Mouse (Mus musculus) ES-E14 (cell line): Measurements from ENCODE around the gene Rad9a. TPM values are rescaled to one million over a fixed set of nuclear protein-coding genes. Genes with fewer than 3 reads are reported as not detected.

Experiments used
- DNase-seq: peaks from one replicate; pipeline ENCODE4 v3.0.0-alpha.2; 2013; ENCODE audit warnings: low read depth, low spot score
- H3K27ac ChIP-seq: 2 replicates; pipeline ENCODE4 v1.5.1; 2012; ENCODE audit warnings: low read depth, mild to moderate bottlenecking, low read length, moderate library complexity, mixed read lengths; ENCODE audit not compliant: poor library complexity, insufficient read depth, severe bottlenecking
- H3K36me3 ChIP-seq: 2 replicates; pipeline ENCODE4 v1.6.1; 2012; ENCODE audit warnings: mild to moderate bottlenecking, low read length, moderate library complexity, mixed read lengths; ENCODE audit not compliant: control insufficient read depth, poor library complexity, insufficient read depth, severe bottlenecking
- H3K4me1 ChIP-seq, 2 experiments: fragments of 150-350 bp in 1 of 2; sonication (generic) in 1 of 2; 2 replicates each; pipeline ENCODE4 v1.6.1; 2012; ENCODE audit warnings: low read length in 2 of 2, mild to moderate bottlenecking in 1 of 2, mixed read lengths in 1 of 2; ENCODE audit not compliant: control insufficient read depth in 2 of 2, insufficient read depth in 2 of 2, poor library complexity in 1 of 2
- H3K4me3 ChIP-seq, 2 experiments: fragments of 150-350 bp in 1 of 2; sonication (generic) in 1 of 2; 2 replicates each; pipeline ENCODE4 v1.5.1; 2012; ENCODE audit warnings: low read length in 2 of 2, low read depth in 1 of 2, mild to moderate bottlenecking in 1 of 2, mixed read lengths in 1 of 2; ENCODE audit not compliant: insufficient read depth in 1 of 2, poor library complexity in 1 of 2, severe bottlenecking in 1 of 2
- H3K9ac ChIP-seq: 2 replicates; pipeline ENCODE4 v1.6.1; 2012; ENCODE audit warnings: low read depth, mild to moderate bottlenecking, low read length, mixed read lengths; ENCODE audit not compliant: poor library complexity, insufficient read depth, severe bottlenecking
- H3K9me3 ChIP-seq: fragments of 150-350 bp; sonication (generic); 2 replicates; pipeline ENCODE4 v1.6.1; 2012; ENCODE audit warnings: low read depth, mild to moderate bottlenecking, low read length; ENCODE audit not compliant: control insufficient read depth, insufficient read depth
- CHD2 ChIP-seq: IDR thresholded peaks from 2 replicates; pipeline ENCODE4 v1.6.1; 2014; ENCODE audit warnings: mild to moderate bottlenecking, low read depth, low read length, inconsistent platforms
- HCFC1 ChIP-seq: IDR thresholded peaks from 2 replicates; pipeline ENCODE4 v1.6.1; 2012; ENCODE audit warnings: low read length, inconsistent platforms, borderline replicate concordance; ENCODE audit not compliant: insufficient read depth
- MAFK ChIP-seq: IDR thresholded peaks from 2 replicates; pipeline ENCODE4 v1.6.1; 2014; ENCODE audit warnings: mild to moderate bottlenecking, low read depth, low read length, inconsistent platforms; ENCODE audit not compliant: insufficient read depth
- ZC3H11A ChIP-seq: IDR thresholded peaks from 2 replicates; pipeline ENCODE4 v1.6.1; 2012; ENCODE audit warnings: low read depth, mild to moderate bottlenecking, inconsistent platforms, low read length, borderline replicate concordance
- ZNF384 ChIP-seq: IDR thresholded peaks from 2 replicates; pipeline ENCODE4 v1.6.1; 2012; ENCODE audit warnings: low read depth, low read length, inconsistent platforms
- in situ Hi-C, 2 experiments: fragments of 600-800 bp; cut with MboI; formaldehyde crosslinking; loops; one replicate each; pipeline ENCODE4 v1.15.1; 2025; ENCODE audit warnings: low sequenced_read_pairs in 2 of 2, inconsistent platforms in 1 of 2; ENCODE audit not compliant: unreplicated experiment in 2 of 2
- total RNA-seq: library from RNA; depleted of rRNA; stranded (reverse); fragments of 300-350 nt; gene quantifications from 2 replicates; pipeline ENCODE4 v1.2.3, GENCODE M21; 2012

The Rad9a gene
- total RNA-seq, 1 experiment, result 33.1 TPM

GRCm38 (mm10) chr19:4220957-4221743, 19.7 kb upstream of the Rad9a start:
- Histone ChIP-seq H3K9ac (no peak overlapping the region), H3K4me1 (peaks cover 0 to 8% of the 10 kb centered on the region in 2 experiments; a peak in 3 of 4 replicates), H3K4me3 (no peak overlapping the region), H3K36me3 (no peaks in the 10 kb centered on the region), H3K27ac (no peak overlapping the region), H3K9me3 (no peaks in the 10 kb centered on the region)
- in situ Hi-C loops, result no loop called here
- no peak for DNase-seq
- TF ChIP-seq MAFK (no peak), HCFC1 (no peak), ZNF384 (no peak), ZC3H11A (no peak), CHD2 (no peak)

GRCm38 (mm10) chr19:4220416-4220815, 19.0 kb upstream of the Rad9a start:
- Histone ChIP-seq H3K9ac (no peak overlapping the region), H3K27ac (no peak overlapping the region), H3K4me3 (no peak overlapping the region), H3K9me3 (no peaks in the 10 kb centered on the region), H3K4me1 (peaks cover 0 to 8% of the 10 kb centered on the region in 2 experiments; a peak in 3 of 4 replicates), H3K36me3 (no peaks in the 10 kb centered on the region)
- DNase-seq, result no peak
- in situ Hi-C loops, result no loop called here
- no peak for TF ChIP-seq ZC3H11A
- no peak for TF ChIP-seq ZNF384

GRCm38 (mm10) chr19:4219943-4220342, 18.5 kb upstream of the Rad9a start:
- Histone ChIP-seq H3K4me1 (peaks cover 0 to 8% of the 10 kb centered on the region in 2 experiments; a peak in 3 of 4 replicates), H3K9me3 (no peaks in the 10 kb centered on the region), H3K36me3 (no peaks in the 10 kb centered on the region), H3K4me3 (no peak overlapping the region), H3K9ac (no peak overlapping the region), H3K27ac (no peak overlapping the region)
- TF ChIP-seq ZNF384 (no peak), HCFC1 (no peak), ZC3H11A (no peak), CHD2 (no peak), MAFK (no peak)
- DNase-seq, result no peak
- in situ Hi-C loops, result no loop called here

GRCm38 (mm10) chr19:4218784-4219183, 17.3 kb upstream of the Rad9a start:
- in situ Hi-C loops, result no loop called here
- no peak overlapping the region for H3K4me3 ChIP-seq
- no peaks in the 10 kb centered on the region for H3K9me3 ChIP-seq
- H3K9ac ChIP-seq, result no peak overlapping the region
- no peak for DNase-seq
- no peak for TF ChIP-seq CHD2
- no peak for TF ChIP-seq ZC3H11A
- no peak for TF ChIP-seq ZNF384
- TF ChIP-seq HCFC1, result no peak
- no peak for TF ChIP-seq MAFK
- no peak overlapping the region for H3K27ac ChIP-seq
- peaks cover 0 to 11% of the 10 kb centered on the region in 2 experiments; a peak in 3 of 4 replicates for H3K4me1 ChIP-seq
- no peaks in the 10 kb centered on the region for H3K36me3 ChIP-seq

- no peak overlapping the region for H3K27ac ChIP-seq
- H3K9ac ChIP-seq, result no peak overlapping the region
- H3K4me1 ChIP-seq, result peaks cover 0 to 11% of the 10 kb centered on the region in 2 experiments; a peak in 3 of 4 replicates
- H3K4me3 ChIP-seq, result no peak overlapping the region
- TF ChIP-seq CHD2 (no peak), HCFC1 (no peak), ZNF384 (no peak), ZC3H11A (no peak), MAFK (no peak)
- in situ Hi-C loops, result no loop called here
- H3K9me3 ChIP-seq, result no peaks in the 10 kb centered on the region
- no peaks in the 10 kb centered on the region for H3K36me3 ChIP-seq
- DNase-seq, result no peak
These were observed 16.8 kb upstream of the Rad9a start for GRCm38 (mm10) chr19:4218293-4218692.
